Mouse (Mus musculus) ES-E14 (cell line): ENCODE data around the gene Slc39a9.

ENCODE experiments used
- HCFC1 ChIP-seq: IDR thresholded peaks from 2 replicates; pipeline ENCODE4 v1.6.1; 2012; ENCODE audit warnings: low read length, inconsistent platforms, borderline replicate concordance; ENCODE audit not compliant: insufficient read depth
- MAFK ChIP-seq: IDR thresholded peaks from 2 replicates; pipeline ENCODE4 v1.6.1; 2014; ENCODE audit warnings: mild to moderate bottlenecking, low read depth, low read length, inconsistent platforms; ENCODE audit not compliant: insufficient read depth

DNA sequence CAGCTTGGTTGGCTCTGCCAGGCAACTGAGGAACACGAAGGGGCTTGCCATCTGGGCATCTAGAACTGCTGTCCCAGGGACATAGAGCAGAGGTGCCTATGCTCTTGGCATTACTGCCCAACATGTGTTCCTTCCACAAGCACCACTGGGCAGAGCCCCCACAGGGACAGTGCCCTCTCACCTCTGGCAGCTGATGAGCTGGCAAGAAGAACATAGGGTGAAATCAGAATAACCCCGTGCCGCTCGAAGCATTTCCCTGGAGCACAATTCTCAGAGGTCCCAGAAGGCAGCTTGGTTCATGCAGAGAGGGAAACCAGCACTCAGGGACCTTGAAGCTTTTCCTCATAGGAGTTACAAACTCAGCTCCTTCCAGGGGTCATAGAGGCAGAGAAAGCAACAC, 48.9 kb upstream of the Slc39a9 start:
- TF ChIP-seq HCFC1 = no peak
- TF ChIP-seq MAFK = no peak
